Mouse (Mus musculus) cerebellum, postnatal 10 days (tissue): ENCODE results near the gene Car1.
"Not testable (repeated sequence)": the region's sequence is repeated elsewhere in the genome, so short reads cannot be mapped to it uniquely, and the experiment has no call there.

ENCODE experiments used
- DNase-seq, 2 experiments: peaks; one replicate each; pipeline ENCODE4 v3.0.0; 2021; ENCODE audit warnings: mixed read lengths in 2 of 2

The Car1 gene

GRCm38 (mm10) chr3:14782365-14782764 lies 25.8 kb downstream of the Car1 start:
- not testable (repeated sequence) for DNase-seq

- no peak for DNase-seq
Measured at GRCm38 (mm10) chr3:14780212-14780611, 28.0 kb downstream of the Car1 start.

- not testable (repeated sequence) for DNase-seq
Measured at GRCm38 (mm10) chr3:14776497-14777162, 31.5 kb downstream of the Car1 start.

GRCm38 (mm10) chr3:14774539-14774938 lies 33.6 kb downstream of the Car1 start:
- not testable (repeated sequence) for DNase-seq

GRCm38 (mm10) chr3:14772473-14772872 lies 35.7 kb downstream of the Car1 start:
- not testable (repeated sequence) for DNase-seq

GRCm38 (mm10) chr3:14764755-14765566 lies 43.2 kb downstream of the Car1 start:
- DNase-seq: no peak

- no peak for DNase-seq
Measured at GRCm38 (mm10) chr3:14755716-14756115, 52.5 kb downstream of the Car1 start.

GRCm38 (mm10) chr3:14746041-14746440 lies 62.1 kb downstream of the Car1 start:
- no peak for DNase-seq

- no peak for DNase-seq
Measured at GRCm38 (mm10) chr3:14738261-14738660, 69.9 kb downstream of the Car1 start.

- not testable (repeated sequence) for DNase-seq
Measured at GRCm38 (mm10) chr3:14727496-14727895, 80.7 kb downstream of the Car1 start.

GRCm38 (mm10) chr3:14725462-14725861 lies 82.7 kb downstream of the Car1 start:
- not testable (repeated sequence) for DNase-seq
